Mouse (Mus musculus): ENCODE data around the gene Methig1. TPM values are rescaled to one million over a fixed set of nuclear protein-coding genes. Genes with fewer than 3 reads are reported as not detected.
"Not testable (repeated sequence)": the region's sequence is repeated elsewhere in the genome, so short reads cannot be mapped to it uniquely, and the experiment has no call there.

Methig1 gene
- polyA plus RNA-seq, 1 experiment from 2014 or later, result not detected

GRCm38 (mm10) chr15:100319884-100320283 lies 33.1 kb upstream of the Methig1 start:
- H3K9me3 ChIP-seq (ENCODE audit: control insufficient read depth, low read length), result no peaks in the 10 kb centered on the region
- WGBS, result 80% methylated on average over 1 of the region's 1 CpGs
- no peak overlapping the region for H3K4me2 ChIP-seq (ENCODE audit: low read length)
- H3K9ac ChIP-seq (replicated peaks; ENCODE audit: low read depth, low read length), result no peak overlapping the region
- no peak overlapping the region for H3K4me3 ChIP-seq (replicated peaks; ENCODE audit: low read length)
- H3K27me3 ChIP-seq (replicated peaks; ENCODE audit: control insufficient read depth, insufficient read depth, low read length), result no peaks in the 10 kb centered on the region
- H3K4me1 ChIP-seq (replicated peaks; ENCODE audit: control insufficient read depth, insufficient read depth, low read length), result no peaks in the 10 kb centered on the region
- H3K36me3 ChIP-seq (ENCODE audit: control insufficient read depth, insufficient read depth), result no peaks in the 10 kb centered on the region
- no peak overlapping the region for H3K27ac ChIP-seq (ENCODE audit: low read length)
- ATAC-seq, result no peak

GRCm38 (mm10) chr15:100320295-100320905 lies 32.5 kb upstream of the Methig1 start:
- Histone ChIP-seq H3K27me3 (replicated peaks; ENCODE audit: control insufficient read depth, insufficient read depth, low read length) (no peaks in the 10 kb centered on the region), H3K9me3 (ENCODE audit: control insufficient read depth, low read length) (no peaks in the 10 kb centered on the region), H3K4me1 (replicated peaks; ENCODE audit: control insufficient read depth, insufficient read depth, low read length) (no peaks in the 10 kb centered on the region), H3K4me3 (replicated peaks; ENCODE audit: low read length) (no peak overlapping the region), H3K36me3 (ENCODE audit: control insufficient read depth, insufficient read depth) (no peaks in the 10 kb centered on the region), H3K27ac (ENCODE audit: low read length) (no peak overlapping the region), H3K9ac (replicated peaks; ENCODE audit: low read depth, low read length) (no peak overlapping the region), H3K4me2 (ENCODE audit: low read length) (no peak overlapping the region)
- WGBS, result 80% methylated on average over 9 of the region's 9 CpGs
- ATAC-seq, result no peak

- no peaks in the 10 kb centered on the region for H3K4me1 ChIP-seq (replicated peaks; ENCODE audit: control insufficient read depth, insufficient read depth, low read length)
- H3K27ac ChIP-seq (ENCODE audit: low read length), result no peak overlapping the region
- H3K4me3 ChIP-seq (replicated peaks; ENCODE audit: low read length), result no peak overlapping the region
- H3K9ac ChIP-seq (replicated peaks; ENCODE audit: low read depth, low read length), result no peak overlapping the region
- H3K27me3 ChIP-seq (replicated peaks; ENCODE audit: control insufficient read depth, insufficient read depth, low read length), result no peaks in the 10 kb centered on the region
- no peak overlapping the region for H3K4me2 ChIP-seq (ENCODE audit: low read length)
- no peaks in the 10 kb centered on the region for H3K9me3 ChIP-seq (ENCODE audit: control insufficient read depth, low read length)
- no peaks in the 10 kb centered on the region for H3K36me3 ChIP-seq (ENCODE audit: control insufficient read depth, insufficient read depth)
- WGBS, result 57% methylated on average over 5 of the region's 5 CpGs
- no peak for ATAC-seq
Measured at GRCm38 (mm10) chr15:100321134-100321533, 31.8 kb upstream of the Methig1 start.

- H3K4me2 ChIP-seq (ENCODE audit: low read length), result no peak overlapping the region
- no peaks in the 10 kb centered on the region for H3K27me3 ChIP-seq (replicated peaks; ENCODE audit: control insufficient read depth, insufficient read depth, low read length)
- H3K36me3 ChIP-seq (ENCODE audit: control insufficient read depth, insufficient read depth), result no peaks in the 10 kb centered on the region
- ATAC-seq, result no peak
- H3K4me1 ChIP-seq (replicated peaks; ENCODE audit: control insufficient read depth, insufficient read depth, low read length), result no peaks in the 10 kb centered on the region
- 80% methylated on average over 12 of the region's 12 CpGs for WGBS
- no peak overlapping the region for H3K27ac ChIP-seq (ENCODE audit: low read length)
- no peak overlapping the region for H3K9ac ChIP-seq (replicated peaks; ENCODE audit: low read depth, low read length)
- H3K9me3 ChIP-seq (ENCODE audit: control insufficient read depth, low read length), result no peaks in the 10 kb centered on the region
- H3K4me3 ChIP-seq (replicated peaks; ENCODE audit: low read length), result no peak overlapping the region
Measured at GRCm38 (mm10) chr15:100324021-100324591, 28.8 kb upstream of the Methig1 start.

- Histone ChIP-seq H3K9ac (replicated peaks; ENCODE audit: low read depth, low read length) (no peak overlapping the region), H3K4me1 (replicated peaks; ENCODE audit: control insufficient read depth, insufficient read depth, low read length) (no peaks in the 10 kb centered on the region), H3K27me3 (replicated peaks; ENCODE audit: control insufficient read depth, insufficient read depth, low read length) (no peaks in the 10 kb centered on the region), H3K36me3 (ENCODE audit: control insufficient read depth, insufficient read depth) (no peaks in the 10 kb centered on the region), H3K27ac (ENCODE audit: low read length) (no peak overlapping the region), H3K9me3 (ENCODE audit: control insufficient read depth, low read length) (no peaks in the 10 kb centered on the region), H3K4me2 (ENCODE audit: low read length) (no peak overlapping the region), H3K4me3 (replicated peaks; ENCODE audit: low read length) (no peak overlapping the region)
- 91% methylated on average over 3 of the region's 3 CpGs for WGBS
- ATAC-seq, result no peak
Measured at GRCm38 (mm10) chr15:100325235-100325634, 27.7 kb upstream of the Methig1 start.

GRCm38 (mm10) chr15:100328089-100328488 lies 24.9 kb upstream of the Methig1 start:
- not testable (repeated sequence) for H3K4me2 ChIP-seq (ENCODE audit: low read length); H3K27me3 ChIP-seq (replicated peaks; ENCODE audit: control insufficient read depth, insufficient read depth, low read length); H3K4me1 ChIP-seq (replicated peaks; ENCODE audit: control insufficient read depth, insufficient read depth, low read length); ATAC-seq; H3K27ac ChIP-seq (ENCODE audit: low read length); H3K9me3 ChIP-seq (ENCODE audit: control insufficient read depth, low read length); H3K36me3 ChIP-seq (ENCODE audit: control insufficient read depth, insufficient read depth); H3K4me3 ChIP-seq (replicated peaks; ENCODE audit: low read length); H3K9ac ChIP-seq (replicated peaks; ENCODE audit: low read depth, low read length)
- WGBS, result 60% methylated on average over 3 of the region's 4 CpGs

- not testable (repeated sequence) for H3K9me3 ChIP-seq (ENCODE audit: control insufficient read depth, low read length); H3K9ac ChIP-seq (replicated peaks; ENCODE audit: low read depth, low read length); H3K27ac ChIP-seq (ENCODE audit: low read length); H3K27me3 ChIP-seq (replicated peaks; ENCODE audit: control insufficient read depth, insufficient read depth, low read length); H3K36me3 ChIP-seq (ENCODE audit: control insufficient read depth, insufficient read depth); H3K4me2 ChIP-seq (ENCODE audit: low read length); H3K4me1 ChIP-seq (replicated peaks; ENCODE audit: control insufficient read depth, insufficient read depth, low read length); ATAC-seq; H3K4me3 ChIP-seq (replicated peaks; ENCODE audit: low read length)
- WGBS, result 58% methylated on average over 9 of the region's 10 CpGs
Measured at GRCm38 (mm10) chr15:100329336-100329735, 23.6 kb upstream of the Methig1 start.

- H3K4me2 ChIP-seq (ENCODE audit: low read length), result no peak overlapping the region
- 78% methylated on average over 7 of the region's 7 CpGs for WGBS
- no peak overlapping the region for H3K9ac ChIP-seq (replicated peaks; ENCODE audit: low read depth, low read length)
- ATAC-seq, result no peak
- no peaks in the 10 kb centered on the region for H3K36me3 ChIP-seq (ENCODE audit: control insufficient read depth, insufficient read depth)
- H3K27ac ChIP-seq (ENCODE audit: low read length), result no peak overlapping the region
- H3K4me1 ChIP-seq (replicated peaks; ENCODE audit: control insufficient read depth, insufficient read depth, low read length), result no peaks in the 10 kb centered on the region
- H3K4me3 ChIP-seq (replicated peaks; ENCODE audit: low read length), result no peak overlapping the region
- no peaks in the 10 kb centered on the region for H3K9me3 ChIP-seq (ENCODE audit: control insufficient read depth, low read length)
- H3K27me3 ChIP-seq (replicated peaks; ENCODE audit: control insufficient read depth, insufficient read depth, low read length), result no peaks in the 10 kb centered on the region
Measured at GRCm38 (mm10) chr15:100330739-100331138, 22.2 kb upstream of the Methig1 start.

- H3K9me3 ChIP-seq (ENCODE audit: control insufficient read depth, low read length); H3K36me3 ChIP-seq (ENCODE audit: control insufficient read depth, insufficient read depth); ATAC-seq; H3K27me3 ChIP-seq (replicated peaks; ENCODE audit: control insufficient read depth, insufficient read depth, low read length); H3K4me3 ChIP-seq (replicated peaks; ENCODE audit: low read length); H3K4me1 ChIP-seq (replicated peaks; ENCODE audit: control insufficient read depth, insufficient read depth, low read length); H3K27ac ChIP-seq (ENCODE audit: low read length); H3K4me2 ChIP-seq (ENCODE audit: low read length); H3K9ac ChIP-seq (replicated peaks; ENCODE audit: low read depth, low read length): not testable (repeated sequence)
- WGBS, result 23% methylated on average over 2 of the region's 10 CpGs
Measured at GRCm38 (mm10) chr15:100332077-100332961, 20.6 kb upstream of the Methig1 start.
